Mouse (Mus musculus): ENCODE measurements around the gene Psma3. TPM values are rescaled to one million over a fixed set of nuclear protein-coding genes. Genes with fewer than 3 reads are reported as not detected.
"Not testable (repeated sequence)": the region's sequence is repeated elsewhere in the genome, so short reads cannot be mapped to it uniquely, and the experiment has no call there.

The Psma3 gene
- total RNA-seq, 4 experiments from 2014 or later, result 242 to 262 (median 246) TPM

DNA sequence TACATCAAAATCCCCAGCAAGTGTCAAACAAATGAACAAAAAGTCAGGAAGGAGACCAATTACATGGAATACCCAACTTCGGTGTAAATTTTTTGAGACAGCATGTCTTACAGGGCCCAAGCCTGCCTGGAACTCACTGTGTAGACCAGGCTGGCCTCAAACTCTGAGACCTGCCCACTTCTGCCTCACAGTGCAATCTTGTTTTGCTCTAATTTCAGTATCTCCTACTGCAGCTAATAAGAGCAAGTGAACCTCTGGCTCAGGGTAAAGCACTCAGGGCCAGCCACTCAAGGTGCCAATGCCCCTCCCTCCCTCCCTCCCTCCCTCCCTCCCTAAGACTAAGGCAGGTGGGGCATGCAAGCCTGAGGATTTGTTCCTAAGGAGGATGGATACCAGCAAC is 25.9 kb downstream of the Psma3 start:
- no peak for DNase-seq (ENCODE audit: low spot score in 2 of 2)

DNA sequence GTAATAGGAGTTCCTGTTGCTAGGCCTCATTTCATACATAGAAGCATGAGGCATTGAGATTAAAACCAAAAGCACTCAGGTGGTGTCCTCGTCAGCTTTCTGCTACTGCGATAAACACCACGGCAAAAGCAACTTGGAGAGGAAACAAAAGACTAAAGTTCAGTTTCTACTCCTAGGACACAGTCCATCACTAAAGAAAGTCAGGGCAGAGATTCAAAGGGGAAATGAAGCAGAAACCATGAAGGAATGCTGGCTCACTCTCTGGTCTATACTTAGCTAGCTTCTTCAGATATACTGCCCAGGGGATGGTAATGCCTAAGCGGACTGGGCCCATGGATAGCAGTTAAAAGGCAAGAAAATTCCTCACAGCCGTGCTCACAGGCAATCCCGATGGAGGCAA is 27.0 kb downstream of the Psma3 start:
- no peak for DNase-seq (ENCODE audit: low spot score in 2 of 2)

DNA sequence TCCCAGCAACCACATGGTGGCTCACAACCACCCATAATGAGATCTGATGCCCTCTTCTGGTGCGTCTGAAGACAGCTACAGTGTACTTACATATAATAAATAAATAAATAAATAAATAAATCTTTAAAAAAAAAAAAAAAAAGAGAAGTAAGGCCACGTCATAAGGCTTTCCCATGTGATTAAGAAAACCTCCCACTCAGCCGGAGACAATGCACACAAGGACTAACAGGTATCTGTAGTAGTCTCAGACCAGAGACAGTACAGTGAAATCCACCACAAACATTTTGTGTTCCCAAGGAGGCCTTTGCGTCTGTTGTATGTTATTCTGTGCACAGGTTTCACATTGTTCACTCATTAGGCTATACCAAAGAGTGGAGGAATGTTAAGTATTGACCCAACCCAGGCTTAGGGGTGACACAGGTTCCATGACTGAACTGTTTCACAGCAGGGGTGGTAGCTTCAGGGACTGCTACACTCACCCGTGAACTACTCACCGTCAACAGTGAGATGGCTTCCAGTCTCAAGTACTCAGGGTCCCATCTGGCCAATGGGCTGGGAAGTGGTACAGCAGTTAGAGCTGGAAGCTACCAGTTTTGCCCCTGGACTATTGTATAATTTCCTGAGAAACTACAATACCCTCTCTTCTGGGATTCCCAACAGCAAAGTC is 29.5 kb downstream of the Psma3 start:
- DNase-seq (ENCODE audit: low spot score in 2 of 2), result no peak

DNA sequence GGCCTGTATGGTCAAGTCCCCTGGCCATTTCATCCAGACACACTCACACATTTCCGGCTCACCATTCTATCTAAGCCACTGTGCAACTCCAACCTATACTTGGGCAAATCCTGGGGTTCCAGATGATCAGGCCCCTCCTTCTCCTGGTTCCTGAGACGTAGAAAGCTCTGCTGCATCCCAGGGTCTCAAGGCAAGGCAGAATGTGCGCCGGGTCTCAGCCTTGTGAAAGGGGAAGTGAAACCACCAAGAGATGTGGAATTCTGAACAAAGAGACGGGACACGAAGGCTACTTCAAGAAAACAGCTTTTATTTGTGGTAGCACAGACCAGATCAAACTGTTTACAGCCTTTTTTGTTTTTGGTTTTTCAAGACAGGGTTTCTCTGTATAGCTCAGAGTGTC is 31.7 kb downstream of the Psma3 start:
- DNase-seq (ENCODE audit: low spot score in 2 of 2), result no peak

DNA sequence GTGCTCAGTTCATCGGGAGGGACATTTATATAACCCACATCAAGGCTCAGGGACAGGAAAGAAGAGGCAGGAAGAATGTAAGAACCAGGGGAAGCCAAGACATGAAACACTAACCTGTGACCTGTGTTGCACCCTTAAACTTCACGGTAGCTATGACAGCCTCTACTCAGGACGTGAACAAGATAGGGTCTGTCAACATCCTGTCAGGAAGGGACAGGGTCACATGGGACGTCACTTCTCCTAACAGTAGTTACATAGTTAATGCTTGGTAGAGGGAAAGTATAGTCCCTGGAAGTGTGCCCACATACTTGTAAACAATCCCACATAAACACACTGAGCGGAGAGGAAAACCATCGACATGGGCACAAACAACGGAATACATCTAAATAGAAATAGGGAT is 32.5 kb downstream of the Psma3 start:
- no peak for DNase-seq (ENCODE audit: low spot score in 2 of 2)

DNA sequence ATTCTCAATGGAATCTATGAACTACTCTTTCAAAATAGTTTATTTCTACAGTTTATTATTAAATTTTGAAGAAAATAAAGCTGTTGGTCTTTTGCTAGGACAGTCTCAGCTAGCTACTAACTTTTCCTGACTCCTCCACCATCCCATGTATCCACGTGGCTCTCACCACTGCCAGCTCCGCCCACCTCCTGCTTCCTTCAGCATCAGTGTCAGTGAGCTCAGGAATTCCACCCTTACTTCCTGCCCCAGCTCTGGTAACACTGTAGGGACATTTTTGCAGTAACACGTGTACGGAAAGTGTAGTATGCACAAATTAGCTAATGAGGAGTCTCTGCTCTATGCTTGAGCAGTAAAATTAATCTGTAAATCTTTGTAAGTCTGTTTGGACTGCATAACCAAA is 35.3 kb downstream of the Psma3 start:
- DNase-seq (ENCODE audit: low spot score in 2 of 2), result peak in 1 of 2 experiments; percentile 14

DNA sequence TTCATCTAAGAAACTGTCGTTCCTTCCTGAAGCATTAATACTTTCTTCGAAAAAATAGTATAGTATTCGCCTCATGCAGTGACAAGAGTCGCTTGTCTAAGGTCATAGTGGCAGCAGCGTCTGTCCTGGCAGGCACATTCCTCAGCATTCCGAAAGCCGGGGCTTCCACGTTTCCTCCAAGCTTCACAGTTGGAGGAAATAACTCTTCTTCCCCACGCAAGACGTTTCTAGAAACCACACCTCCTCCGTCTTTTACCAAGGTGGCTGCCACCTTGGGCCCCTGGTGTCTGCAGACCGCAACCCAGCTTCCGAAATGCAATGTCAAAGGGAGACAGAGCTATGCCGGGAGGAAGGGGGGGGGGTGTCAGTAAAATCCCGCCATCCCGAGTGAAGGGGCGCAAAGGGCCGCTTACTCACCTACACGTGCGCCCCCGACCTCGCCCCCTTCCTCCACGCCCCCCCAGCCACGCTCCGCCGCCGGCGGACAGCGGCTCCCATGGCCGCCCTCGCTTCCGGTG is 40.5 kb downstream of the Psma3 start:
- no peak for DNase-seq (ENCODE audit: low spot score in 2 of 2)

DNA sequence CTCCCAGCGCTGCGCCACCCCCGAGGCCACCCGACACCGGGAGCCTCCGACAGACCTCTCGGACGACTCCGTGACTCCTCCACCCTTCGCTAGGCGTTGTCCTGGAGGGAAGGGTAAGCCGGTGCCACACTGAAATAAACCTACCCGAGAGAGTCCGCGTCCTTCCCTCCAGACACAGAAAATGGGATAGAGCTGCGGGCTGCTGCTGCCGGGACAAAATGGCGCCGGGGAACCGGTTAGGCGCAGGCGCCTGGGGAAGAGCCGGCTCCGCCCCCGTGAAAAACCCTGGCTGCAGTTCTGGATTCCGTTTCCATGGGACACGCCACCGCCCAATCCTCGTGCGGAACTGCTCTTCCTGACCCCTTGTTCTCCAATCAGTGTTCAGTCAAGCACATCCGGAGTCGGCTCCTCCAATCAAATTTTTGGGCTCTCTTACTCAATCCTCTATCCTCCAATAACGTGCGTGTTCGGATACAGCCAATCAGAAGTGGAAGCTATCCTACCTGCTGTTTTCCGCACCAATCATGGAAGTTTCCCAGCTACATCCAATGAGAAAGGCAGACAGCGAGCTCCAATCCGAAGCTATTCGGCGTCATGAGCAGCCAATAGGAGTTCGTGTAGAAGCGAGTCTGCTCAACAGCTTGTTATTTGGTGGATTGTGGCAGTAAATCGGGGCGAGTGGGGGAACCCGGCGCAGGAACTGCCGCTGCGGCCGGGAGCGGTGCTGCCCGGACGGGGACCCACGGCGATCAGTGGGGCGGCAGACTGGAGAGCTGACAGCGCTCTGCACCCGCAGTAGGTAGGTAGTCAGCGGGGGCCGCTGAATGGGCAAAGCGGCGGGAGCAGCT is 41.2 kb downstream of the Psma3 start, which contains the start of gene Arid4a:
Arid4a (plus strand) TSS at position 628 of the 848 bp plus-strand sequence.
- peak; percentile 95 to 97 for DNase-seq (ENCODE audit: low spot score in 2 of 2)

DNA sequence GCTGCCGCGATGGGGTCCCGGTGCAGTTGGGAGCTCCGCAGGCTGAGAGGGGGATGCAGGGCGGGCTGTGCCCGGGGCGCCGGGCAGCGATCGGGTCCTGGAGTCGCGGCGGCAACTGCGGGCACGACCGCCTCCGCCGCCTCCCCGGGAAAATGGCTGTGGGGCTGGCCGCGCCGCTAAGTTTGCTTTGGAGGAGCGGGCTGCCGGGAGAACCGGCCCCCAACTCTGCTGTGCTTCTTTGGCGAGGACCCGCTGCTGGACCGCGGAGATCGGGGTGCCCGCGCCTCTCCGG is 41.7 kb downstream of the Psma3 start:
- DNase-seq (ENCODE audit: low spot score in 2 of 2), result no peak

DNA sequence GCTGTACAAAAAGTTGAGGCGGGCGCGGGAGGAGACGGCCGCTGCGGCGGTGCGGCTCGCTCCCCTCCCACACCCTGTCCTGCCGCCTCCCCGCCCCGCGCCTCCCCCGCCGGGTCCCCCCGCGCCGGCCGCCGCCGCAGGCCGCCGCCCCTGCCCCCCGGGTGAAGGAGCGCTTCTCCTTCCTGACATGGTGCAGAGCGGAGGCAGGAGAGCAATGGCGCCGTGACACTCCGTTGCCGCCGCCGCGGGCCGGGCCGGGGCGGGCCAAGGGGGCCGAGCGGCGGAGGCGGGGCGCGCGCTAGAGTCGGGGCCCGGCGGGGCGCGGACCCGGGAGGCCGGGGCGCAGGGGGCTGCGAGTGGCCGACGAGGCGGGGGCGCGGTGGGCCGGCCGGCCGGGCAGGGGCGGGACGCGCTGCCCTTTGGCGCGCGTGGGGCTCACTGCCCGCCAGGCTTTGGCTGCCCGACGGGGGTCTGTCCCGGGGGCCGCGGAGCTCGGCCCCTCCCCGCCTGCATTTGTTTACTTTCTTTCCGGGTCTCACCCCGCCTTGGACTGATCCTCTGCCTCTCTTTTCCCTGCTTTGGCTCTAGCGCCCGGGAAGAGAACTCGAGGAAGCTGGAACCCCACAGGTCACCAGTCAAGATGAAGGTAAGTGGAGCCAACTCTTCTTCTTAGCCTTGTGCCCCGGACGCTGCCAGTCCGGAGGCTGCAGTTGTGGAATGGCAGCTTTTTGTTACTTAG is 42.3 kb downstream of the Psma3 start:
- no peak for DNase-seq (ENCODE audit: low spot score in 2 of 2)

DNA sequence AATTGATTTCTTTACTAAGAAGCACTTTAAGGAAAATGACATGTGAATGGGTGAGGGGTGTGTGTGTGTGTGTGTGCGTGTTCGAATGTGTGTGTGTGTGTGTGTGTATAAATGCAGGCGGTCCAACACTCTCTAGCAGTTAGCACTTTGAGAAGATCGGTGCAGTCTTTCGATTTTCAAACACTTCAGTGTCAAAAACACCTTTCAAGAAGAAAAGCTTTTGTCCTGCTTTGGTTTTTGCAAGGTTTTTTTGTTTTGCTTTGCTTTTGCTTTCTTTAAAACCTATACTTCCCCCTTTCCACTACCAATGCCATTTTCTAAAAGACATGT is 42.8 kb downstream of the Psma3 start:
- no peak for DNase-seq (ENCODE audit: low spot score in 2 of 2)

DNA sequence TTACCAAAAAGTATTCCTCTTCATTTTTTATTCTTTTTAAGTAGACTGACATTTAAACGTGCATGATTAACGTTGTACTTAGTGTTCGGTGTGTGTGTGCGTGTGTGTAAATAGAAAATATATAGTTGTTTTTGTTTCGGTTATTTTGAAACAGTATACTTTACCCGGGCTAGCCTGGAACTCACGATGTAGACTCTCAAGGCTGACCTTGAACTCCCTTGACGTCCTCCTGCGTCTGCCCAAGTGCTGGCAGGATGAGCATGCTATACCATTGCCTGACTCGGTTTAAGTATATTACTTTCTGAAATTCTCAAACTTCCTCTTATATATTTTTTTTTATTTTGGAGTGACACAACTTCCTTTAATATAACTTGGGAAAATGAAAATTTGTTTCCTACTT is 43.4 kb downstream of the Psma3 start:
- no peak for DNase-seq (ENCODE audit: low spot score in 2 of 2)

DNA sequence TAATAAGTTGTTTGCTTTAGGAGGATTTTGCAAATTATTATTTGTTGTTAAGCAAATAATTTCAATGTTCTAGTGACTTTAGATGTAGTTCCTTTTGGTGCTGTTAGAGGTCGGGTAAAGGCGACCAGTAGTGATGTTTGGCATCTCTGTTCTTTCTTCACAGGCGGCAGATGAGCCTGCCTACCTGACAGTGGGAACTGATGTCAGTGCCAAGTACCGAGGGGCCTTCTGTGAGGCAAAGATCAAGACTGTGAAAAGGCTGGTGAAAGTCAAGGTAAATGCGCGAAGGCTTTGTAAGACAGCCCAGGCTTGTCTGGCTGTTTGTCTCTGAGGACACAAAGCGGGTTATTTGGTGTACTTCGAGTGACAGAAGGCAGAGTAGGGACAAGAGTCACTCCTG is 44.8 kb downstream of the Psma3 start:
- DNase-seq (ENCODE audit: low spot score in 2 of 2), result no peak

DNA sequence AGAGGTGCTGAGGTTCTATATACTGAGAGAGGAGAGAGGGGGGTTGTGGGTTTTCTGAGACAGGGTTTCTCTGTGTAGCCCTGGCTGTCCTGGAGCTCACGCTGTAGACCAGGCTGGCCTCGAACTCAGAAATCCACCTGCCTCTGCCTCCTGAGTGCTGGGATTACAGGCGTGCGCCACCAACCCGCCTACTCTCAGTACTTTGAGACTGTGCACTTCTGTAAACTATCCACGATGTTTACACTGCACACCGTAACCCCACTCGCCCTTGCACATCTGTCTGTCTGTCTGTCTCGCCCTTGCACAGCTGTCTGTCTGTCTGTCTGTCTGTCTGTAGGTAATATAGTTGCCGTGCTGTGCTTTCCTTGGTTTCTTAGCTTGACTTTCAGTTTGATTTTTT is 50.0 kb downstream of the Psma3 start:
- DNase-seq (ENCODE audit: low spot score in 2 of 2), result no peak

DNA sequence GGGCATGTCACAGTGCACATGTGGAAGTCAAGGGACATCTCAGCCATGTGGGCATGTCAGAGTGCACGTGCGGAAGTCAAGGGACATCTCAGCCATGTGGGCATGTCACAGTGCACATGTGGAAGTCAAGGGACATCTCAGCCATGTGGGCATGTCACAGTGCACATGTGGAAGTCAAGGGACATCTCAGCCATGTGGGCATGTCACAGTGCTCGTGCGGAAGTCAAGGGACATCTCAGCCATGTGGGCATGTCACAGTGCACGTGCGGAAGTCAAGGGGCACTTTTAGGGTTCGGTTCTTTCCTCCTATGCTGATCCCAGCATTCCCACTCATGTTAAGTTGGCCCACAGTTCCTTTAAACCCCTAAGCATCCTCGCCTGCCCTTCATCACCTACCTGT is 53.8 kb downstream of the Psma3 start:
- not testable (repeated sequence) for DNase-seq (ENCODE audit: low spot score in 2 of 2)

DNA sequence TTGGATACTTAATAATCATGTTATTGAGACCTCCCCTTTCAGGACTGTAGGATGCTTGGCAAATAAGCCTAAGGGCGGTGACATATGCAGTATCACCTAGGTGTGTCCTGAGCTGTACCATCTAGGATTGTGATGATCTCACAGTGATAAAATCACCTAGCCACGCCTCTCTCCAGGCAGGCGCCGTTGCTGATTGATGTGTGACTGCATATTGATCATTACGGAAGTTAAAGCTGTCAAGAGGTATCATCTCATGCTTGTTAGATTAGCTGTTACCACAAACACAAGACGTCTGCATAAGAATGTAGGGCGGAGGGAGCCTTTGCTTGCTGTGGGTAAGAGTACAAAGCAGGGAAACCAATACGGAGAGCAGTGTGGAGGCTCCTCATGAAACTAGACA is 55.8 kb downstream of the Psma3 start:
- no peak for DNase-seq (ENCODE audit: low spot score in 2 of 2)

DNA sequence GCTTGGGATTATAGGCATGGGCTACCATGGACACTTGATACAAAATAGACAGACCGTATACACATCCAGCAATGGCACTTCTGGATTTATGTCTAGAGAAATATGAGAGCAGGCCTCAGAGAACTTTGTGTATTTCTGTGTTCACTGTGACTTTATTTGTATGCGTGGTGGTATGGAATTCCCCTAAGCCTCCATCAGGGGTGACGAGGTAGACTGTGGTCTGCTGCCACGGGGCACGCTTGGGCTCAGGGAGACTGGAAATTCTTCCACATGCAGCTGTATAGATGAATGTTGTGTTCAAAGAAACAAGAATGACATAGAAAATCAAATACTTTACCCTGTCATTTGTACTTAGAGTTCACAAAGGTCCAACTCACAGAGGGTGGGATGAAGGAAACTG is 56.3 kb downstream of the Psma3 start:
- no peak for DNase-seq (ENCODE audit: low spot score in 2 of 2)

DNA sequence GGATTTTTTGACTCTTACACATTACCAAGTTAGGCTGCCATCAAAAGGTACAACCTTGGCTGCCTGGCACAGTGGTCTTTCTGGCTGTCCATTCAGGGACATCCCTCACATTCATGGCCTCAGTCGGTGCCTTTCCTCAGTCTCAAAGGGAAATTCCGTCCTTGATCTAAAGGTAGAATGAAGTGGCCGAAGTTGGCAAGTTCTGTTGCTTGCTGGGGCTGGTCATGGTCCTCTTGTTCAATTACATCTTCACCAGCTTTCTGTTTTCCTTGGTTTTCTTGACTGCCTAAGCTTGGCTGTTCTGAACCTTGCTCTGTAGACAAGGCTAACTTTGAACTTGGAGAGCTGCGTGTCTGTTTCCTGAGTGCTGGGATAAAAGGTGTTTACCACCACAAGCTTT is 61.4 kb downstream of the Psma3 start:
- no peak for DNase-seq (ENCODE audit: low spot score in 2 of 2)

DNA sequence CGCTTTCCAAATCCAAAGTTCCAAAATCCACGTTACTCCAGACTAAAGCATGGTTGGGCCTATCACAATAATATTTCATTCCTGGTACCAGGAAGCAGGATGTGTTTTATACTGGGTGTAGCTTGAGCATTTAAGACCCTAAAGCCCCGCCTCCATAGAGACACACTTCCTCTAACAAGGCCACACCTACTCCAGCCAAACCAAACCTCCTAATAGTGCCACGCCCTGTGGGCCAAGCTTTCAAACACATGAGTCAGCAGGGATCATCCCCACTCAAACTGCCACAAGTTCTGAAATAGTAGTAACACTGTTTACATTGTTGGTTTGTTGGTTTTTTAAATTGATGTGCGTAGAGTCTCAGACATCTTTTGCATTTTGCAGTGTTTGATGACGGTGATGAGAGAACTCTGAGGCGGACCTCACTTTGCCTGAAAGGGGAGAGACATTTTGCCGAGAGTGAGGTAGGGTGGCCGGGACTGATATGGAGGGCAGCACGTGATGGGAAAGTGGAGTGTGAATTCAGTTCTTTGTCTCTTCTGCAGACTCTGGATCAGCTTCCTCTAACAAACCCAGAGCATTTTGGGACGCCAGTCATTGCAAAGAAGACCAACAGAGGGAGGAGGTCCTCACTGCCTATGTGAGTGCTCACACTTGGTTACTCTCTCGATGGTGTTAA is 62.4 kb downstream of the Psma3 start:
- no peak for DNase-seq (ENCODE audit: low spot score in 2 of 2)

DNA sequence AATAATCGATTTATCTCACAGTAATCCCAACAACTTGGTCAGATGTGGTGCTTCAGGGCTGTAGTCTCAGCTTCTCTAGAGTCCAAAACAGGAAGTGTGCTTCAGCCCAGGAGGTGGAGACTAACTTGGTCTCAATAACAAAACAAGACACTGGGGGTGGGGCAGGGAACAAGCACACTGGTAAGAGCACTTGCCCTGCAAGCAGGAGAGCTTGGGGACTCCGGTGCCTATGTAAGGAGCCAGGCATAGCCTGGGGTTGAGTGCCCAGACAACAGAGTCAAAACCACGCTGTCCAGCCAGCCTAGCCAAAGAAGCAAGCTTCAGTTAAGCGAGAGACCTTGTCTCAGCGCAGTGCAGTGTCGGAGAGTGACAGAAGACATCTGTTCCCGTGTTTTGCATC is 66.0 kb downstream of the Psma3 start:
- DNase-seq (ENCODE audit: low spot score in 2 of 2), result no peak

DNA sequence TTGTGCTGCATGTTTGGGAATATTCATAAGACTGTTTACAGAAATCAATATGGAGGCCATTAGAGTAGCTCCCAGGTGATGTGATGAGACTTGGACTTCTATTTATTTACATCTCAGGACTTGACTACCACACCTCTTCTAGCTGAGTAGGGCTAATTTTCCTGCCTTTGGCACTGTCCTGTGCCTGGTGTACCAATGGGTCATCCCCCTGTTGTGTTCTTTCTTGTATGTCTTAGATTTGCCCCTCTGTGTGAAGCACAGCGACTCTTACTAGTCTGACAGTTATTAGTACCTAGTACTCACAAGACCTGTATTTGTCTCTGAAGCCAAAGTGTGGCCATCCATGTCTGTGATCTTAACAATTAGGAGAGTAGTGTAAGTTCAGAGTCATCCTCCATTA is 68.0 kb downstream of the Psma3 start:
- DNase-seq (ENCODE audit: low spot score in 2 of 2), result no peak

DNA sequence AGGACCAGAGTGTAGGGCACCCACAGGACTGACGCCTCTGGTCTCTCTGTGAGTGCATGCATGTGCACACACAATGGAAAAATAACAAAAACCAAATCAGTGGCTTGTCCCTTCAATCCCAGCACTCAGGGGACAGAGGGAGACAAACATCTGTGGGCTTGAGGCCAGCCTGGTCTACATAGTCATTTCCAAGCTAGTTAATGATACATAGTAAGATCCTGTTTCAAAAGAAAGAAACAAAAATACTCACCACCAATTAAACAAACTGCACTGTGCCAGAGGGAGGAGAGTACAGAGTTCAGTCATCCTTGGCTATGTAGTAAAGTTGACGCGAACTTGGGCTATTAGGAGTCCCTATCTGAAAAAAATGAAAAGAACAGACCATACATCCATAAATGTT is 69.2 kb downstream of the Psma3 start:
- DNase-seq (ENCODE audit: low spot score in 2 of 2), result no peak
